Mouse (Mus musculus): ENCODE data around the gene Pkp1. TPM values are rescaled to one million over a fixed set of nuclear protein-coding genes. Genes with fewer than 3 reads are reported as not detected.

Pkp1 gene
- polyA plus RNA-seq, 1 experiment from 2014 or later = 0.22 TPM

DNA sequence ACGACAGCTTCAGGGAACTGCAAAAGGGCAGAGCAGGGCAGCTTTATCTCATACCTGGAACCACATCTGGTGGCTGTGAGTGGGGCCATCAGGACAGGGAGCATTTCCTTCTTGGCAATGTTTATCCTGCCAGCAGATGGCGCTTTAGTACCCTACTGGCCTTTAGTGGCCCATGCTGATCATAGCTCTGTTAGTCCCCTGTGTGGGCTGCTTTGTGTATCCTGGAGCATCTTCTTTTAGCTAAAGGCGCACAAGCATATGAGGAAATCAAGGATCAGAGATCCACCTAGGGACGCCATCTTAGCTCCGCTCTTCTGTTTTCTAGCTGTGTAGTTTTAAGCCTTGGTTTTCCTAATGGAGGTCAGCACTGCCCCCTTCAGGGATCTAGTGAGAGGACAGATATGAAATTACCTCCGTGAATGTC, 71.9 kb downstream of the Pkp1 start:
- no peaks in the 10 kb centered on the region for H3K36me3 ChIP-seq (ENCODE audit: control insufficient read depth, insufficient read depth, low read length)
- no peak overlapping the region for H3K9ac ChIP-seq (ENCODE audit: low read depth, low read length)
- no peak overlapping the region for H3K27ac ChIP-seq (ENCODE audit: low read depth, low read length)
- H3K9me3 ChIP-seq (ENCODE audit: control insufficient read depth, low read length) = no peaks in the 10 kb centered on the region
- 31% methylated on average over 6 of the region's 6 CpGs for WGBS
- peak; percentile 75 for DNase-seq (ENCODE audit: low spot score)
- H3K4me2 ChIP-seq (replicated peaks; ENCODE audit: low read depth, low read length) = no peak overlapping the region
- no peak overlapping the region for H3K4me3 ChIP-seq (ENCODE audit: low read depth, low read length)
- H3K4me1 ChIP-seq (replicated peaks; ENCODE audit: control insufficient read depth, insufficient read depth, low read length) = no peaks in the 10 kb centered on the region; the same call in 1 of the 2 replicates
- no peak for ATAC-seq (ENCODE audit: low FRiP score)
- no peaks in the 10 kb centered on the region for H3K27me3 ChIP-seq (ENCODE audit: control insufficient read depth, insufficient read depth, low read length)

- H3K4me2 ChIP-seq (replicated peaks; ENCODE audit: low read depth, low read length) = no peak overlapping the region
- H3K4me3 ChIP-seq (ENCODE audit: low read depth, low read length) = no peak overlapping the region
- H3K36me3 ChIP-seq (ENCODE audit: control insufficient read depth, insufficient read depth, low read length) = no peaks in the 10 kb centered on the region
- no peak overlapping the region for H3K27ac ChIP-seq (ENCODE audit: low read depth, low read length)
- no peak overlapping the region for H3K9ac ChIP-seq (ENCODE audit: low read depth, low read length)
- H3K9me3 ChIP-seq (ENCODE audit: control insufficient read depth, low read length) = no peaks in the 10 kb centered on the region
- ATAC-seq (ENCODE audit: low FRiP score) (no peak), DNase-seq (ENCODE audit: low spot score) (no peak)
- H3K27me3 ChIP-seq (ENCODE audit: control insufficient read depth, insufficient read depth, low read length) = no peaks in the 10 kb centered on the region
- WGBS = 78% methylated on average over 5 of the region's 5 CpGs
- no peaks in the 10 kb centered on the region for H3K4me1 ChIP-seq (replicated peaks; ENCODE audit: control insufficient read depth, insufficient read depth, low read length)
Measured at GRCm38 (mm10) chr1:135846632-135847031, 72.4 kb downstream of the Pkp1 start.

DNA sequence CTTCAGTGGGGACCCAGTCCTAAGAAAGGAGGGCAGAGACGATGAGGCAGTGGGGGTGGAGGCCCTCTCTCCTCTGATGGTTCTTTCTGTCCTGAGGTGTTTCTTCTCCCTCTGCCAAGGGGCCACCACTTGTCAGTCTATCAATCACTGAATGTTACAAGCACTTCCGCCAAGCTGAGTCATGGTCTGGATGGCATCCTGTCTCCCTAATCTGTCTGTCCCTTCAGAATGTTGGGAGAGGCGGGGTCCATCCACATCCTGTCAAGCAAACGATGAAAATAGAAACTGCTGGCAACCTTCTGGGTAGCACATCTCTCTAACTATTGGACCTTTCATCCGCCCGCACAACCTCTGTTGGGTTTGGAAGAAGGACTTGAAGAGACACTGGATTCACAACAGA, 74.5 kb downstream of the Pkp1 start:
- Histone ChIP-seq H3K4me1 (replicated peaks; ENCODE audit: control insufficient read depth, insufficient read depth, low read length) (no peaks in the 10 kb centered on the region), H3K4me2 (replicated peaks; ENCODE audit: low read depth, low read length) (no peak overlapping the region), H3K4me3 (ENCODE audit: low read depth, low read length) (no peak overlapping the region), H3K36me3 (ENCODE audit: control insufficient read depth, insufficient read depth, low read length) (no peaks in the 10 kb centered on the region), H3K27me3 (ENCODE audit: control insufficient read depth, insufficient read depth, low read length) (no peaks in the 10 kb centered on the region), H3K9ac (ENCODE audit: low read depth, low read length) (no peak overlapping the region), H3K27ac (ENCODE audit: low read depth, low read length) (no peak overlapping the region), H3K9me3 (ENCODE audit: control insufficient read depth, low read length) (no peaks in the 10 kb centered on the region)
- DNase-seq (ENCODE audit: low spot score) = no peak
- ATAC-seq (ENCODE audit: low FRiP score) = no peak
- WGBS = 82% methylated on average over 6 of the region's 6 CpGs

DNA sequence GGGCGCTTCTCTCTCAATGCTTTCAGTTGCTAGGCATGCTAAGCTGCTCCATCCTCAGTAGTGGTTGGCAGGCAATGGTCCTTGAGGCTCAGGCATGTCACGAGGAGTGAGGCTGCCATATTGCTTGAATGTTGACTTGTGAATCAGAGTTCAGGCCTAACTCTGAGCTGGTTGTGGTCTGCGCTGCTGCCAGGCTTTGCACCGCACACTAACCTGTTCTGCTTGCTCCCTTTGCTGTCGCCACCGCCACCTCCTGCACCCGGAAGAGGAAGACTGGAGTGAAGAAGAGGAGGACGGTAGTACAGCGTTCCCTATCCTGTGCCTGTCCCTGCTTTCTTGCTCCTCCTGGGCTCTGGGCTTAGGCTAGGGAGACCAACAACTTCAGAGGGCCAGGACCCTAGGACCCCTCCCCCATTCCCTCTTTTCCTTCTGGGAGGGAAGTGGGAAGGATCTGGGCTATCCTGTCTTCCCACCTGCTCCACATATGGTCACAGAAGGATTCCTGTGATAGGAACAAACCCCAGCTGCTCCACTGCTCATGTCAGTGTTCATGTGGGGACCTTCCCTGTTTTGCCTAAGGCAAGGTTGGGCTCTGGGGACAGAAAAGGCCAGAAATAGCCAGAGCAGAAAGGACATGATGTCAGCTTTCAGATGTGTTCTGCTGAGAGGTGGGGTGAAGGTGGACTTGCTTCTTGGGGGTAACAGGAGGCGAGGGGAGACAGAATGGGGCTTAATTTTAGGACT, 75.3 kb downstream of the Pkp1 start:
- Histone ChIP-seq H3K27me3 (ENCODE audit: control insufficient read depth, insufficient read depth, low read length) (no peaks in the 10 kb centered on the region), H3K36me3 (ENCODE audit: control insufficient read depth, insufficient read depth, low read length) (no peaks in the 10 kb centered on the region), H3K4me2 (replicated peaks; ENCODE audit: low read depth, low read length) (no peak overlapping the region), H3K27ac (ENCODE audit: low read depth, low read length) (no peak overlapping the region), H3K4me1 (replicated peaks; ENCODE audit: control insufficient read depth, insufficient read depth, low read length) (no peaks in the 10 kb centered on the region), H3K9ac (ENCODE audit: low read depth, low read length) (no peak overlapping the region), H3K9me3 (ENCODE audit: control insufficient read depth, low read length) (no peaks in the 10 kb centered on the region), H3K4me3 (ENCODE audit: low read depth, low read length) (no peak overlapping the region)
- DNase-seq (ENCODE audit: low spot score) = no peak
- no peak for ATAC-seq (ENCODE audit: low FRiP score)
- WGBS = 87% methylated on average over 10 of the region's 10 CpGs

DNA sequence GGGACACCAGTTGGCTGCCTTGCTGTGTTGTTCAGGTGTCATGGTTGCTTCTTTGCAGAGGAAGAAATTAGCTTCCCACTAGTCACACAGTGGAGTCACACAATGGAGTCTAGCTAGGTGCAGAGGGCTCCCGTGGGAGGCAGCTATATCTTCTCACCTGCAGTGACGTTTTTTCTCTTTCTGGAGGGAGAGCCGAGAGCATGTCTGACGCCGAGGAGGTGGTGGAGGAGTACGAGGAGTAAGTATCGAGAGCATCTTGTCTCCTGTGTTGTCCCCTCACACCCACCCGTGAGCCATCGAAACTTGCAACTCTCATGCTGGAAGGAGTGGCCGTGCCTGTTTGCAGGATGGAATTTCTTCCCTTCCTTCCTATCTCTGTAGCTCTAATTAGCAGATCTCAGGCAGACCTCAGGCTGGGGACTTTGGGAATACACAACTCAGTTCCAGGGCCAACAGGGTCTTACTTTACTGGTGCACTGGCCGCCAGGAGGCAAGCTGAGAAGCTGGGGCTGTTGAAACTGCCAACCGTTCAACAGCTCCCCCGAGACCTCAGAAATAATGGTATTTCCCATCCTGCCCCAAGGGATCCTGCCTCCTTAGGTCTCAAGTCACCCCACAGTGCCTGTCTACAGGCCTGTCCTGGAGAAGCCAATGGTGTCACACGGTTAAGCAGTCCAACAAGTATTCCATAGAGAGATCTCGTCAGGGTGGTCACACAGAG, 78.2 kb downstream of the Pkp1 start:
- H3K36me3 ChIP-seq (ENCODE audit: control insufficient read depth, insufficient read depth, low read length) = no peaks in the 10 kb centered on the region
- 75% methylated on average over 15 of the region's 15 CpGs for WGBS
- no peak overlapping the region for H3K4me3 ChIP-seq (ENCODE audit: low read depth, low read length)
- H3K9me3 ChIP-seq (ENCODE audit: control insufficient read depth, low read length) = no peaks in the 10 kb centered on the region
- no peaks in the 10 kb centered on the region for H3K27me3 ChIP-seq (ENCODE audit: control insufficient read depth, insufficient read depth, low read length)
- H3K27ac ChIP-seq (ENCODE audit: low read depth, low read length) = no peak overlapping the region
- DNase-seq (ENCODE audit: low spot score) (no peak), ATAC-seq (ENCODE audit: low FRiP score) (no peak)
- no peak overlapping the region for H3K4me2 ChIP-seq (replicated peaks; ENCODE audit: low read depth, low read length)
- no peak overlapping the region for H3K9ac ChIP-seq (ENCODE audit: low read depth, low read length)
- no peaks in the 10 kb centered on the region for H3K4me1 ChIP-seq (replicated peaks; ENCODE audit: control insufficient read depth, insufficient read depth, low read length)

DNA sequence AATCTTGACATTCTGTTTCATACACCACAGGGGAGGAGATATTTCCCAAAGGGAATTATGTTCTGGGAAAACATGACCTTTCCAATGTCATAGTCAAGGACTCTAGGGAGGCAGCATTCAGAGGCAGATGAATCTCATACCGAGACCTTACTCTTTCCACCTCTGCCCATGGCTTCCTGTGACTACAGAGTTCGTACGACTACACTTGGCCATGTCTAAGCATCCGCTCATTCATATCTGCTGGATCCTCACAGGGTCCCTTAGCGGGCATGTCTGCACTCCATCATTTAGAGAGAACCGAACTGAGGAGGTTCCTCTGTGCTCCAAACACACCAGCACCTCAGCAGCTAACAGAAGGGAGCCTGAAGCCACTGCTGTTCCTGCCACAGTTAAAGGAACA, 79.9 kb downstream of the Pkp1 start:
- 90% methylated on average over 6 of the region's 6 CpGs for WGBS
- no peak for DNase-seq (ENCODE audit: low spot score)
- no peaks in the 10 kb centered on the region for H3K36me3 ChIP-seq (ENCODE audit: control insufficient read depth, insufficient read depth, low read length)

DNA sequence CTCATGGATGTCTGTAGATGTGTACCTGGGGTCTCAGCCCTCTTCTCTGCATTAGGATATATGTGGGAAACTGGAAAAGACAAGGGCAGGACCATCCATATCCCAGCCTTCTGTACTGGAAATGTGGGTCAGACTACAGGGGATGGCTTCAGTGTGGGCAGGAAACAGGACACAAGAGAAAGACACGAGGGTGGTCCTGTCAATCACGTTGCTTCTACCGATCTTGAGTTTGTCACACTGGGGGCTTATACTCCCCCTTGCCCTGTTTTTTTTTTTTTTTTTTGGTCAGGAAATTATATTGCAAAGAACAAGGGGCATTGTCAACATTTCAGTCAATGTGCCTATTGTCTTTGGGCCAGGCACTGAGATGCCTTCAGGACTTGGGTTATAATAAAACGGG, 80.4 kb downstream of the Pkp1 start:
- H3K36me3 ChIP-seq (ENCODE audit: control insufficient read depth, insufficient read depth, low read length) = no peaks in the 10 kb centered on the region
- no peaks in the 10 kb centered on the region for H3K9me3 ChIP-seq (ENCODE audit: control insufficient read depth, low read length)
- no peaks in the 10 kb centered on the region for H3K4me1 ChIP-seq (replicated peaks; ENCODE audit: control insufficient read depth, insufficient read depth, low read length)
- DNase-seq (ENCODE audit: low spot score) (no peak), ATAC-seq (ENCODE audit: low FRiP score) (no peak)
- WGBS = 62% methylated on average over 4 of the region's 4 CpGs
- H3K4me3 ChIP-seq (ENCODE audit: low read depth, low read length) = no peak overlapping the region
- no peak overlapping the region for H3K27ac ChIP-seq (ENCODE audit: low read depth, low read length)
- no peak overlapping the region for H3K4me2 ChIP-seq (replicated peaks; ENCODE audit: low read depth, low read length)
- H3K9ac ChIP-seq (ENCODE audit: low read depth, low read length) = no peak overlapping the region
- H3K27me3 ChIP-seq (ENCODE audit: control insufficient read depth, insufficient read depth, low read length) = no peaks in the 10 kb centered on the region

More for the DNA sequence above, 79.9 kb downstream of the Pkp1 start:
- no peak overlapping the region for H3K9ac ChIP-seq (ENCODE audit: low read depth, low read length)
- H3K27me3 ChIP-seq (ENCODE audit: control insufficient read depth, insufficient read depth, low read length) = no peaks in the 10 kb centered on the region
- no peak overlapping the region for H3K4me2 ChIP-seq (replicated peaks; ENCODE audit: low read depth, low read length)
- H3K4me1 ChIP-seq (replicated peaks; ENCODE audit: control insufficient read depth, insufficient read depth, low read length) = no peaks in the 10 kb centered on the region
- H3K4me3 ChIP-seq (ENCODE audit: low read depth, low read length) = no peak overlapping the region
- H3K27ac ChIP-seq (ENCODE audit: low read depth, low read length) = no peak overlapping the region
- no peak for ATAC-seq (ENCODE audit: low FRiP score)
- H3K9me3 ChIP-seq (ENCODE audit: control insufficient read depth, low read length) = no peaks in the 10 kb centered on the region

- H3K4me3 ChIP-seq (ENCODE audit: low read depth, low read length) = no peak within 1 kb of the TSS
- H3K27me3 ChIP-seq (ENCODE audit: control insufficient read depth, insufficient read depth, low read length) = no peaks in the 10 kb centered on the region
- H3K36me3 ChIP-seq (ENCODE audit: control insufficient read depth, insufficient read depth, low read length) = no peaks in the 10 kb centered on the region
- no peak within 1 kb of the TSS for H3K9ac ChIP-seq (ENCODE audit: low read depth, low read length)
- H3K4me1 ChIP-seq (replicated peaks; ENCODE audit: control insufficient read depth, insufficient read depth, low read length) = no peaks in the 10 kb centered on the region
- ATAC-seq (ENCODE audit: low FRiP score) (no peak), DNase-seq (ENCODE audit: low spot score) (no peak)
- H3K4me2 ChIP-seq (replicated peaks; ENCODE audit: low read depth, low read length) = no peak within 1 kb of the TSS
- H3K27ac ChIP-seq (ENCODE audit: low read depth, low read length) = no peak within 1 kb of the TSS
- 62% methylated on average over 9 of the region's 9 CpGs for WGBS
- no peaks in the 10 kb centered on the region for H3K9me3 ChIP-seq (ENCODE audit: control insufficient read depth, low read length)
Measured at GRCm38 (mm10) chr1:135835716-135836483, 83.1 kb downstream of the Pkp1 start, which contains the start of gene Tnnt2. Tnnt2 (plus strand) TSS chr1:135836354.
